Mouse (Mus musculus): ENCODE measurements around the gene Myo1e. TPM values are rescaled to one million over a fixed set of nuclear protein-coding genes. Genes with fewer than 3 reads are reported as not detected.

Gene Myo1e
- total RNA-seq, 2 experiments from 2014 or later, result 17.9 to 19.5 TPM

DNA sequence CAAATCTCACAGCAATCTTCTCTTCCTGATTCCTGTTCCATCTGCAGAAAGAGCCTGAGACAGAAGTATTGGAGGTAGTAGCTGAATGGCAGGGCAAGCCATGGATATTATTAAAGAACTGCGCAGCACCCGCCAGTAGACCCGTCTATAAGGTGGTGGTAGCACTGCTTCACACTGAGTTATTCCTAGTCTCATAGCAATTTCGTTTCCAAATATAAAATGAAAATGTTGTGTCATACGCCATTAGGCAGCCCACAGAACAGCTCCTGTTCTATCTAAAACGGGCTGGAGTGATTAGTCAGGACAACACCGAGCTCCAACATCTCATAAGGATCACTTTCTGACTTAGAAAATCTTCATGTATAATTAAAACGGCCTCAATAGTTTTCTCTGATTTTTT lies 157.6 kb downstream of the Myo1e start:
- DNase-seq, result no peak

DNA sequence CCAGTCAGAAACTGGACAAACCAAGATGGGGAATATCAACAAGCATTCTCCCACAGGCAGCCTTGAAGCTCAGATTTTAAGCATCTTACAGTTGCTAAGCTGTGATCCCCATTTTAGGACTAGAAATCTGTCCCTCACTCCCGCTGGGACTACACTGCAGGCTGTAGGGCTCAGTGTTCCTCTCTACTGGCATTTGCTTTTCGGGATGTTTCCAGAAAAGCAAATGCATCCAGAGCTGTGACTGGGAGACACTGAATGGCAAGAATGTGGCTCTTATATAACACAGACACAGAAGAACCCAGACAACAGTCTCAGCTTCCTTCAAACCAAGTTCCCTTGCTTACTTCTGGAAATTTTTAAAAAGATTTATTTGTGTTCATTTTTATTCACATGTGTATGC lies 158.8 kb downstream of the Myo1e start:
- DNase-seq, result no peak

DNA sequence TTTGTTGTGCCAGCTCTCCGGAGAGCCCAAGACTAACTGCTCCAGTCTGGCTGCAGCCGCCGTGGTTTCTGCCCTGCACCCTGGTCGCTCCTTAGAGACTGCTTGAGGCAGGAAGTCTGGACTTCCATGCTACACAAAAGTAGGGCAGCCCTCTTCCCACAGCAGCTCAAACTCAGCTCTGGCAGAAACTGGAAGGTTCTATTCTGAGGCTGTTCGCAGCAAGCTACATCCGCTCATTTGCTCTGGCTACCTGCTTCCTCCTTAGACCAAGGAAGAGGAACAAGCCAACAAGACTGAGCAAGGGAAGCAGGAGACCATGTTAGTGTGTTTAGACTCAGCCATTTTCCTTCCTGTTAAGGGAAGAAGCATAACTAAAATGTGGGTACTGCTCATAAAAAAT lies 159.7 kb downstream of the Myo1e start:
- DNase-seq, result no peak

DNA sequence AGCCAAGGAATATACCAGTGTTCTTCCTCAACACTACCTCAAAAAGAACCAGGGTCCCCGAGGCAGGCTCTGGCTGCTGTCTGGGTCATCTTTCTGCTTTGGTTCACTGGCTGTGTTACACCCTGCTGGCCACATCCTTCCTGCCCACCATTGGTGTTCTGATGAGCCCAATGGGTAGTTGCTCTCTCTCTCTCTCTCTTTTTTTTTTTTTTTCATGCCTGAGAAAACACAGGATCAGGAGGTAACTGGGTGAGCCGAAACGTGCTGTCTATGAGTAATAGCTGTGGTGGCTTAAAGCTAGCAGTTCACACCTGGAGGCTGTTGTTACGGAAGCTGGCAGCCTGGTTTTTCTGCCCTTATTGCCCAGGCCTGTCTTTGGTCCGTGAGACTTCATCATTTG lies 164.5 kb downstream of the Myo1e start:
- DNase-seq, result no peak

DNA sequence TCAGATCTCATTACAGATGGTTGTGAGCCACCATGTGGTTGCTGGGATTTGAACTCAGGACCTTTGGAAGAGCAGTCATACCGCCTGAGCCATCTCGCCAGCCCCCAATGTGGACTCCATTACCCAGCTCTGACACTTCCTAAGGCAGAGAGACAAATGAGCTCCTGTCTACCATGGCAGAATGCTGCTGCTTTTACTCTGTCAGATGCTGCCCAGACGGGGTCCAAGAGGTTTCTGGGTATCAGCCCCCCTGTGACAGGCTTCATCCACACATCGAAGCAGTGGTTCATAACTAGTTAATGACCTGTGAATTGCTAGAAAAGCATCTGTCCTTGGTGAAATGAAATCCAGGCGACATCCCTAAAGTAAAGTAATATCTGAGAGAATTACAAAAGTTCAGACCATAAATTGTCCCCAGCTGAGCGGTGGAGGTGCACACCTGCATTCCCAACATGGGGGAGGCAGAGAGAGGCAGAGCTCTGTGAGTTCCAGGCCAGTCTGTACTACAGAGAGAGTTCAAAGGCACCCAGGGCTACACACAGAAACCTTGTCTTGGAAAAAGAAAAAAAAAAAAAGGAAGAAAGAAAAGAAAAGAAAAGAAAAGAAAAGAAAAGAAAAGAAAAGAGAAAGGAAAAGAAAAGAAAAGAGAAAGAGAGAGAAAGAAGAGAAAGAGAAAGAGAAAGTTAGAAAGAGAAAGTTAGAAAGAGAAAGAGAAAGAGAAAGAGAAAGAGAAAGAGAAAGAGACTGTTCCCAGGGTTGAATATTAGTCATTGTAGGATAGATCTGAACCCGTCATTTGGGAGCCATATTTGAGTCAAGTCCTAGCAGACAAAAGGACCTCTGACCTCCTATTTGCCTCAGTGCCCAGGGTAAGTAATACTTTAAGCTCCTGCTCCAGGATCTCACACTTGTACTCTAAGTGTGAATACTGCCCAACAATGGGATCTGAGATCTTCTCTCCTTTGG lies 172.6 kb downstream of the Myo1e start:
- DNase-seq, result no peak

- DNase-seq, result no peak
These were observed 174.9 kb downstream of the Myo1e start for GRCm38 (mm10) chr9:70382091-70382490.

- DNase-seq, result no peak
These were observed 176.6 kb downstream of the Myo1e start for GRCm38 (mm10) chr9:70383750-70384149.

GRCm38 (mm10) chr9:70384494-70384893 lies 177.3 kb downstream of the Myo1e start:
- DNase-seq, result no peak

DNA sequence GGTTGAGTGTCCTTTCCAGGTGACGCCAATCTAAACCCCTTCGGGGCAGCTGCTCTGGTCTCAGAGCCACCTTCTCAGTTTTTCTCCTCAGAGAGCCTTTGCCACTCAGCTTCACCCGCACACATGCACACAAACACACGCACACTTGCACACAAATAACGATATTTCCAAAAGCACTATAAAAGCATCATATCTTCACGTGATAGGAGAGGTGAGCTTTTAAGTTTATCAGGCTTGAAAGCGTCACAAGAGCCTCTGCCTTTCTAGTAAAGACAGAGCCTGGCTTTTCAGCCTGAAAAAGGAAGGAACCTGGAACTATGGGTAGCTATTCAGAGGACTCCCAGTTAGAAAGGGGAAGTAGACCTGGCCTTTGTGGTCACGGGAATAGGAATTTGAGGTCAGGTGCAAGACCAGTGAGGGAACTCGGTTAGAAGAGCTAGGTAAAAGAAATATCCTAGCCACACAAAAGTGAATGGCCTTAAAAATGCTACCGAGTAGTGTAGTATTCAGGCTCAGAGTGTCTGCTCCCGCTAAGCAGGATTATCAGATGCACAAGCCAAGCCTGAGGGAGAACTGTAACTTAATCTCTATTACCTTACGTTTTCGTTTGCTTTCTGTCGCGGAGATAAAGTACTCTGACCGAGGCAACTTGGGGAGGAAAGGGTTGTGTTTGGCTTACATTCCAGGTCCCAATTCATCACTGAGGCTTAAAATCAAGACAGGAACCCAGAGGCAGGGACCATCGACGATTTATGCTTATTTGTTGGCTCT lies 178.0 kb downstream of the Myo1e start:
- no peak for DNase-seq

- DNase-seq, result no peak
These were observed 180.4 kb downstream of the Myo1e start for GRCm38 (mm10) chr9:70387410-70388119.

DNA sequence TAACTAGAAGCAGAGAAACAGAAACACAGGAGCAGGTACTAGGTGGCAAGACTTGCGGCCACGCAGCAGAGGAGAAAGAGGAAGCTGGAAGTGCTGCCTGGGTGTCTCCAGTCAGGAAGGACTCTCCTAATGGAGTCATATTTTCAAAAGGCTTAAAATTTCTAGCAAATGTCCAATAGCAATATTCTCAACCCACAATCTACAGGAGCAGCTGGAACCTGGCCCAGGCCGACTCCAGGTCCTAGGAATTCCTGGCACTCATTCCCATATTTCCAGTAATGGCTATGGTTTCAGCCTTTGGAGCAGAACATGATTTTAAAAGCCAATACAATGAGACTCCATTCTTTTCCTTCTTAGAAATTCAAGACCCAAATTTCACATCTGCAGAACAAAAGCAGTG lies 182.4 kb downstream of the Myo1e start:
- no peak for DNase-seq

DNA sequence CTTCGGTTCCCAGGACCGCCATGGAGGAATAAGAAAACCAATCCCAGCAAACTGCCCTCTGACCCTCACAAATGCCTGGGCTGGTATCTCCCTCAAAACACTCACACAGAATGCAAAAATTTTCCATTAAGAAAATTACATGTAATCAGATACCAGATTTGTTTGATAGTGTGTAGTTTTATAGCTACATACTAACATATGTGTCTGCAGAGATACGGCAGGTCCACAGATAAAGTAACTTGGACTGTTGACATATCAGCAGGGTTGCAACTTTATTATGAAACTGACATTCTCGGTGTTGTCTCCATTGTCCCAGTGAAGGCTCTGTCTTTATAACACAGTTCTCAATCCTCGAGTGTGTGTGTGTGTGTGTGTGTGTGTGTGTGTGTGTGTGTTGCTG lies 183.9 kb downstream of the Myo1e start:
- DNase-seq, result no peak

- no peak for DNase-seq
These were observed 184.8 kb downstream of the Myo1e start for GRCm38 (mm10) chr9:70391660-70392562.

GRCm38 (mm10) chr9:70392563-70392907 lies 185.4 kb downstream of the Myo1e start:
- peak; percentile 67 for DNase-seq

DNA sequence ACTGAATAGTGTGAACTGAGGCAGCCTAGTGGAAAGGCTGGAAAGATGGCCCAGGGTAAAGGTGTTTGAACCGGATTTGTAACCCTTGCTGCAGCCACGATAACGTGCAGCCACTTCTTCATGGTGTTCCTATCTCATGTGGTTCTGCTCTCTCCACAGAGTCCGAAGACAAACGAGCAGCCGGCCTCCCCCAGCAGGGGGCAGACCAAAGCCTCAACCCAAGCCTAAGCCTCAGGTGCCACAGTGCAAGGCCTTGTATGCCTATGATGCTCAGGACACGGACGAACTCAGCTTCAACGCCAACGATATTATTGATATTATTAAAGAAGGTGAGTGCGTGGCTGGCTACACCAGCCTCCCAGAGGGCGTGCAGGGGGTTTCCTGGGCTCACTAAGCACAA lies 188.5 kb downstream of the Myo1e start:
- no peak for DNase-seq

GRCm38 (mm10) chr9:70396083-70396482 lies 188.9 kb downstream of the Myo1e start:
- no peak for DNase-seq

GRCm38 (mm10) chr9:70401937-70402539 lies 194.9 kb downstream of the Myo1e start:
- no peak for DNase-seq

- peak; percentile 27 for DNase-seq
These were observed 199.4 kb downstream of the Myo1e start for GRCm38 (mm10) chr9:70406596-70406995.

DNA sequence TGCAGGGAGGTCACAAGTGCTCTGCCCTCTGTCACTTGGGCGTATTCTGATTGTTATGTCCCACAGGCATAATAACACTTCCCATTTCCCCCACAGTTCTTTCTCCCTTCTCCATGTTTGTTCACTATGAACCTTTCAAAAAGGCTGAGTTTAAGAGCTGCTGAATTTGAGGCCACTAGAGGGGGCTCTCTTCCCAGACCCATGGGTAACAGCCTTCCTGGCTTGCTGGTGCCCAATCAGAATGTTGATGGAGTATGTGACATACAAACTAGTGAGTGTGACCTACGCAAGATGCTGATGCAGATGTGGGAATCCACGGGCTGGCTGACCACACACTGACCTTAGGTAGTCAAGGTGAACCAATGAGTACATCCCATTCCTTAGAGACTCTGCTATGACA lies 201.6 kb downstream of the Myo1e start:
- peak; percentile 45 for DNase-seq

GRCm38 (mm10) chr9:70409743-70410142 lies 202.6 kb downstream of the Myo1e start:
- DNase-seq, result no peak

DNA sequence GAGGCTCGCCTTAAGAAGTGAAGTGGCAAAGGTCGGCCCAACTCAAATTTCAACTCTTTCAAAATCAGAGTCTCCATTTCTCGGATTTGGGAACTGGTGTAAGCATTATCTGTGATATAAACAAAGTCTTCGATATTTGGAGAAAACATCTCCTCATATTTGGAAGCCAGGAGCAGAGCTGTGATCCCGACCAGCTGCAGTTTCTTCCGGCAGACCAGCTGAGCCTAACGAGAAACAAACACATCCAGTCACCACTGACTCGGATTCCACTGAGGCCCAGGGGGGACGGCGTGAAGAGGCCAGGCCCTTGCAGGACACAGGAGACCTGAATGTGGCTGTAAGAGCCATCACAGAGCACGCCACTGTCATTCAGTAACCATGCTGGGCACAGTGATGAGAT lies 203.5 kb downstream of the Myo1e start:
- DNase-seq, result no peak
